Mouse (Mus musculus): Measurements from ENCODE around the gene B4galt1. TPM values are rescaled to one million over a fixed set of nuclear protein-coding genes. Genes with fewer than 3 reads are reported as not detected.

Gene B4galt1
- polyA plus RNA-seq, 1 experiment from 2014 or later = 33.2 TPM

Other genes with a start within 250 kb of the B4galt1 start
- gene Aptx, start 150.8 kb downstream of the B4galt1 start, polyA plus RNA-seq (2015; fragmentation: Nextera tagmentation; extraction: Ambion mirVana) = 21.4 and 22.5 TPM in 2 replicates
- gene Dnaja1, start 131.9 kb downstream of the B4galt1 start, polyA plus RNA-seq (2015; fragmentation: Nextera tagmentation; extraction: Ambion mirVana) = 335 and 379 TPM in 2 replicates
- 147 and 149 TPM in 2 replicates for gene Smu1, start 96.1 kb downstream of the B4galt1 start, polyA plus RNA-seq (2015; fragmentation: Nextera tagmentation; extraction: Ambion mirVana)
- gene Spink4, start 66.0 kb upstream of the B4galt1 start, polyA plus RNA-seq (2015; fragmentation: Nextera tagmentation; extraction: Ambion mirVana) = 309 and 393 TPM in 2 replicates
- 172 and 190 TPM in 2 replicates for gene Bag1, start 94.3 kb upstream of the B4galt1 start, polyA plus RNA-seq (2015; fragmentation: Nextera tagmentation; extraction: Ambion mirVana)
- gene Chmp5, start 94.4 kb upstream of the B4galt1 start, polyA plus RNA-seq (2015; fragmentation: Nextera tagmentation; extraction: Ambion mirVana) = 100 and 110 TPM in 2 replicates
- gene Nfx1, start 116.9 kb upstream of the B4galt1 start, polyA plus RNA-seq (2015; fragmentation: Nextera tagmentation; extraction: Ambion mirVana) = 71.8 and 74.7 TPM in 2 replicates
- 0.35 and 0.62 TPM in 2 replicates for gene Aqp7, start 194.1 kb upstream of the B4galt1 start, polyA plus RNA-seq (2015; fragmentation: Nextera tagmentation; extraction: Ambion mirVana)
- 2.3 and 2.8 TPM in 2 replicates for gene Aqp3, start 244.2 kb upstream of the B4galt1 start, polyA plus RNA-seq (2015; fragmentation: Nextera tagmentation; extraction: Ambion mirVana)